Mouse (Mus musculus): ENCODE measurements at regions not wholly inside any gene's neighbourhood (a gene's known extent, or its start where the extent isn't known, plus 50 kb on each side); places are given as distances from the start of the nearest gene placed in this dataset.
A peak's percentile ranks its signal among the peaks of the same experiment; 100 is the strongest.

DNA sequence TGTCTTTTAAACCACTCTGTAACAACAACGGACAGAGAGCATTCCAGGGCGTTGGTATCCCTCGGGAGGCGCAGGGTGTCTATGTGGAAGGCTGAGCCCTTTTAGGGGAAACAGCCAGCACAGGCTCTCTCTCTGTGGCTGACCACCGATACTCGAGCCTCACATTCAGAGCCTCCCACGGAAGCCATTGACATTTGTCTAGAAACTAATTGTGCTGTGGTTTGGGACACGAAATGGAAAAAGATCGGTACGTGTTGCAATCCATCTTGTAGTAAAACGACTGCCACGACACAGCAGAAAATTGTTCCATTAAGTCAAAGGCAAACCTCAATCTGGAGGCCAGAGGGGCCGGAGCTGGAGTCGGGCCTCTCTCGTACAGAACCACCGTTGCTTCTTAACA, 575.9 kb upstream of the Gm19410 start:
- Histone ChIP-seq H3K9ac (replicated peaks; ENCODE audit: low read depth, low read length) (no peak overlapping the region), H3K9me3 (replicated peaks; ENCODE audit: control insufficient read depth, low read length) (no peaks in the 10 kb centered on the region), H3K4me3 (ENCODE audit: low read depth, low read length) (no peak overlapping the region), H3K27me3 (ENCODE audit: control insufficient read depth, insufficient read depth, low read length) (no peaks in the 10 kb centered on the region), H3K4me1 (ENCODE audit: control insufficient read depth, insufficient read depth) (no peaks in the 10 kb centered on the region), H3K4me2 (ENCODE audit: low read depth, low read length) (no peak overlapping the region), H3K36me3 (replicated peaks; ENCODE audit: control insufficient read depth, insufficient read depth, low read length) (no peaks in the 10 kb centered on the region), H3K27ac (ENCODE audit: low read depth) (no peak overlapping the region)
- no peak for TF ChIP-seq CTCF (IDR thresholded peaks at IDR 0.05; ENCODE audit: low read depth)
- no peak for TF ChIP-seq EP300 (IDR thresholded peaks at IDR 0.05; ENCODE audit: low read depth)
- 70% methylated on average over 16 of the region's 16 CpGs for WGBS
- ATAC-seq (ENCODE audit: insufficient read depth, low read depth) (no peak), DNase-seq (ENCODE audit: low spot score) (no peak)

DNA sequence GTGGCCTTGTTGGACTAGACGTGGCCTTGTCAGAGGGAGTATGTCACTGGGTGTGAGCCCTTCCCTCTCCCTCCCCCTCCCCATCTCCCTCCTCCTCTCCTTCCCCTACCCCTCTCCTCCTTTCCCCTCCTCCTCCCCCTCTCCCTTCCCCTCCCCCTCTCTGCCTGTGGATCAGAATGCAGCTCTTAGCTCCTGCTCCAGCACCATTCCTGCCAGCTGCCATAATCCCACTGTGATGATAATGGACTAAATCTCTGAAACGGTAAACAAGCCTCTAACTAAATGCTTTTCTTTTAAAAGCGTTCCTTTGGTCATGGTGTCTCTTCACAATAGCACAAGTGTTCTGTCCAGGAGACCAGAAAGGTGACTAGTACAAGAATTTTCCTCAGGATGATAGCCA, 573.1 kb upstream of the Gm19410 start:
- no peaks in the 10 kb centered on the region for H3K4me1 ChIP-seq (ENCODE audit: control insufficient read depth, insufficient read depth)
- no peaks in the 10 kb centered on the region for H3K27me3 ChIP-seq (ENCODE audit: control insufficient read depth, insufficient read depth, low read length)
- TF ChIP-seq EP300 (IDR thresholded peaks at IDR 0.05; ENCODE audit: low read depth) (no peak), CTCF (IDR thresholded peaks at IDR 0.05; ENCODE audit: low read depth) (no peak)
- DNase-seq (ENCODE audit: low spot score) = no peak
- no peak overlapping the region for H3K9ac ChIP-seq (replicated peaks; ENCODE audit: low read depth, low read length)
- no peak overlapping the region for H3K4me3 ChIP-seq (ENCODE audit: low read depth, low read length)
- no peak overlapping the region for H3K4me2 ChIP-seq (ENCODE audit: low read depth, low read length)
- no peaks in the 10 kb centered on the region for H3K9me3 ChIP-seq (replicated peaks; ENCODE audit: control insufficient read depth, low read length)
- no peak for ATAC-seq (ENCODE audit: insufficient read depth, low read depth)
- no peak overlapping the region for H3K27ac ChIP-seq (ENCODE audit: low read depth)
- H3K36me3 ChIP-seq (replicated peaks; ENCODE audit: control insufficient read depth, insufficient read depth, low read length) = no peaks in the 10 kb centered on the region
- WGBS = 55% methylated on average over 3 of the region's 3 CpGs

DNA sequence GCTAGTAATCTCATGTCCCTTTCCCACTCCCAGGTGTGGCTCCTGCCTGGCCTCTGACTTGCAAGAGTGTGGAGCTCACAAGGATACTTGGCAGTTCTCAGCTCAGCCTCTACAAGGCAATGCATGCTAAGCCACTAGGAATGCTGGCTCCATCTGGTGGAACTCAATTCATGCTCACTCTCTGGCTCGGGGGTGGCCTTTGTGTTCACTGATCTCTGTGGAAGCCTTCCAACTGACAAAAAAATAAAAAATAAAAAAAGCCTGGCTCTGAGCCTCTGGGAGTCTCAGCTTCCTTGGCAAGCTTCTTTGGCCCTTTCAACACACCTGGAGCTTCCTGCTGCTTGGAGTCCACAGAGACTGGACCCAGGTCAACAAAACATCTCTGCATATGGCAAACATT, 571.8 kb upstream of the Gm19410 start:
- no peak overlapping the region for H3K27ac ChIP-seq (ENCODE audit: low read depth)
- no peaks in the 10 kb centered on the region for H3K27me3 ChIP-seq (ENCODE audit: control insufficient read depth, insufficient read depth, low read length)
- DNase-seq (ENCODE audit: low spot score) (peak; percentile 75), ATAC-seq (ENCODE audit: insufficient read depth, low read depth) (peak; percentile 66)
- no peak overlapping the region for H3K4me3 ChIP-seq (ENCODE audit: low read depth, low read length)
- H3K9me3 ChIP-seq (replicated peaks; ENCODE audit: control insufficient read depth, low read length) = no peaks in the 10 kb centered on the region
- no peaks in the 10 kb centered on the region for H3K4me1 ChIP-seq (ENCODE audit: control insufficient read depth, insufficient read depth)
- H3K36me3 ChIP-seq (replicated peaks; ENCODE audit: control insufficient read depth, insufficient read depth, low read length) = no peaks in the 10 kb centered on the region
- H3K9ac ChIP-seq (replicated peaks; ENCODE audit: low read depth, low read length) = no peak overlapping the region
- TF ChIP-seq CTCF (IDR thresholded peaks at IDR 0.05; ENCODE audit: low read depth) (peak; percentile 53), EP300 (IDR thresholded peaks at IDR 0.05; ENCODE audit: low read depth) (no peak)
- H3K4me2 ChIP-seq (ENCODE audit: low read depth, low read length) = no peak overlapping the region
- WGBS = 10% methylated on average over 1 of the region's 1 CpGs

DNA sequence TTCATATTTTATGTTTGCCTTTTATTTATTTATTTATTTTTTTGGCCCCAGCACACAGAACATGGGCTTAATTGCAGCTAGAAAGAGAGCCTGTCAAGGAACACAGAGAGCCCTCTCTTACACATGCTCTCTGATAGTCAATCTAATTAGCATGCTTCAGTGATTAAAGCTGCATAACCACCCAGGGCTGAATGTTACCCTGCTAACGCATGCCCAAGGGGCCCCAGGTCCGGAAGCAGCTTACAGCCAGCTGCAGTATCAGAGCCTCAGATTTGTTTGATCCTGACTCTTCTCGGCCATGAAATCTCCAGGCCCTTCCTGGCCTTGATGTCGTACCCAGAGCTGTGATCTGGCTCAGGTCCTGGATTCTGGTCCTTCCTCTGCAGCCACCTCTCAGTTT, 569.4 kb upstream of the Gm19410 start:
- TF ChIP-seq CTCF (IDR thresholded peaks at IDR 0.05; ENCODE audit: low read depth) (no peak), EP300 (IDR thresholded peaks at IDR 0.05; ENCODE audit: low read depth) (no peak)
- 64% methylated on average over 4 of the region's 4 CpGs for WGBS

DNA sequence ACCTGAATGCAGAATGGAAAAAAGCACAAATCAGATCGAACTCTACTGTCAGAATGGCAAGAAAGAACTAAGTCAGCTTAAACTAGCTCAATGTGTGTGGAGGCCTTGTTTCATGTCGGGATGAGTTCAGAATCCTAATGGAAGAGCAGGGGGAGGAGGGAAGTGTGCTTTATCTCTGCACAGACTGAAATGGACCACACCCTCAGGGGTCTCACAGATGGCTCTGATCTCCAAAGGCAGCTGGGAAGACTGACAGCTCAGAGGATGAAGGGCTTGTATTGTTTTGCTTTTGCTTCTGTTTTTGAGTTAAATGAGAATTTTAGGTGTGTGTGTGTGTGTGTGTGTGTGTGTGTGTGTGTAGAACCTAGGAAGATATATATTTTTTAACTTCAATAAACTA, 566.8 kb upstream of the Gm19410 start:
- H3K4me2 ChIP-seq (ENCODE audit: low read depth, low read length) = no peak overlapping the region
- WGBS = 57% methylated on average over 2 of the region's 2 CpGs

More for the DNA sequence above, 569.4 kb upstream of the Gm19410 start:
- Histone ChIP-seq H3K4me3 (ENCODE audit: low read depth, low read length) (no peak overlapping the region), H3K27ac (ENCODE audit: low read depth) (no peak overlapping the region), H3K4me1 (ENCODE audit: control insufficient read depth, insufficient read depth) (no peaks in the 10 kb centered on the region), H3K27me3 (ENCODE audit: control insufficient read depth, insufficient read depth, low read length) (no peaks in the 10 kb centered on the region), H3K4me2 (ENCODE audit: low read depth, low read length) (no peak overlapping the region), H3K9ac (replicated peaks; ENCODE audit: low read depth, low read length) (no peak overlapping the region), H3K36me3 (replicated peaks; ENCODE audit: control insufficient read depth, insufficient read depth, low read length) (no peaks in the 10 kb centered on the region), H3K9me3 (replicated peaks; ENCODE audit: control insufficient read depth, low read length) (no peaks in the 10 kb centered on the region)
- DNase-seq (ENCODE audit: low spot score) (no peak), ATAC-seq (ENCODE audit: insufficient read depth, low read depth) (no peak)

DNA sequence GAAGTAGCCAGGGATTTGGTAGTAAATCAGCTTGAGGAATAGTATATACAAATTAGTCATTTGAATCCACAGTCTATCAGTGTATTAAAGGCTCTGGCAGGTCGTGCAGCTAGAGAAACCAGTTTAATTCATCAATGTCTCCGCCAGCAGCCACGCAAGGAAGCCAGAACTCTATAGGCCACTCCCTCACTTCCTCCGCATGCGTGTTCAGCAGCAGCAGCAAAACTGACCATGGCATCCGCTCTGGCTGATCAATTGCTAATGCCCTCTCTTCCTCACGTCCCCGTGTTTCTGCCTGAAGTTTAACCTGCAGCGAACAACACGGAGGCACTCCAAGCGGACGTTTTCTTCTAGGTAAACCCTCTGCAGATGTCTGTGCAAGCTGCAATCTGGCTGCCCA, 564.2 kb upstream of the Gm19410 start:
- H3K4me3 ChIP-seq (ENCODE audit: low read depth, low read length) = no peak overlapping the region
- H3K9me3 ChIP-seq (replicated peaks; ENCODE audit: control insufficient read depth, low read length) = no peaks in the 10 kb centered on the region
- no peaks in the 10 kb centered on the region for H3K27me3 ChIP-seq (ENCODE audit: control insufficient read depth, insufficient read depth, low read length)
- H3K36me3 ChIP-seq (replicated peaks; ENCODE audit: control insufficient read depth, insufficient read depth, low read length) = no peaks in the 10 kb centered on the region
- DNase-seq (ENCODE audit: low spot score) = no peak
- no peak overlapping the region for H3K27ac ChIP-seq (ENCODE audit: low read depth)
- ATAC-seq (ENCODE audit: insufficient read depth, low read depth) = no peak
- H3K9ac ChIP-seq (replicated peaks; ENCODE audit: low read depth, low read length) = no peak overlapping the region
- H3K4me1 ChIP-seq (ENCODE audit: control insufficient read depth, insufficient read depth) = peaks cover 15% of the 10 kb centered on the region
- WGBS = 60% methylated on average over 12 of the region's 12 CpGs
- no peak for TF ChIP-seq EP300 (IDR thresholded peaks at IDR 0.05; ENCODE audit: low read depth)
- TF ChIP-seq CTCF (IDR thresholded peaks at IDR 0.05; ENCODE audit: low read depth) = no peak
- H3K4me2 ChIP-seq (ENCODE audit: low read depth, low read length) = no peak overlapping the region

More for the DNA sequence above, 566.8 kb upstream of the Gm19410 start:
- no peak for DNase-seq (ENCODE audit: low spot score)
- no peak for TF ChIP-seq EP300 (IDR thresholded peaks at IDR 0.05; ENCODE audit: low read depth)
- no peak for TF ChIP-seq CTCF (IDR thresholded peaks at IDR 0.05; ENCODE audit: low read depth)
- no peaks in the 10 kb centered on the region for H3K4me1 ChIP-seq (ENCODE audit: control insufficient read depth, insufficient read depth)
- no peak for ATAC-seq (ENCODE audit: insufficient read depth, low read depth)
- H3K27me3 ChIP-seq (ENCODE audit: control insufficient read depth, insufficient read depth, low read length) = no peaks in the 10 kb centered on the region
- no peaks in the 10 kb centered on the region for H3K9me3 ChIP-seq (replicated peaks; ENCODE audit: control insufficient read depth, low read length)
- H3K36me3 ChIP-seq (replicated peaks; ENCODE audit: control insufficient read depth, insufficient read depth, low read length) = no peaks in the 10 kb centered on the region
- no peak overlapping the region for H3K9ac ChIP-seq (replicated peaks; ENCODE audit: low read depth, low read length)
- H3K4me3 ChIP-seq (ENCODE audit: low read depth, low read length) = no peak overlapping the region
- H3K27ac ChIP-seq (ENCODE audit: low read depth) = no peak overlapping the region
